Mouse (Mus musculus) myocyte (in vitro differentiated cells): ENCODE measurements around the gene Gm20431. TPM values are rescaled to one million over a fixed set of nuclear protein-coding genes. Genes with fewer than 3 reads are reported as not detected.

Source experiments
- H3K27me3 ChIP-seq: one replicate; pipeline ENCODE4 v1.6.1; 2011; ENCODE audit not compliant: control insufficient read depth, insufficient read depth, insufficient read length
- H3K36me3 ChIP-seq: one replicate; pipeline ENCODE4 v1.6.1; 2011; ENCODE audit not compliant: control insufficient read depth, insufficient read depth
- H3K4me2 ChIP-seq: one replicate; pipeline ENCODE4 v1.6.1; 2011; ENCODE audit warnings: low read depth, control low read depth
- H3K4me3 ChIP-seq: one replicate; pipeline ENCODE4 v1.5.1; 2011; ENCODE audit warnings: mild to moderate bottlenecking, control low read depth, moderate library complexity
- H3K79me2 ChIP-seq: one replicate; pipeline ENCODE4 v1.6.1; 2011; ENCODE audit not compliant: control insufficient read depth, insufficient read depth
- H3ac ChIP-seq: one replicate; pipeline ENCODE4 v1.6.1; 2011; ENCODE audit not compliant: control insufficient read depth, insufficient read length
- CEBPB ChIP-seq: IDR thresholded peaks from 2 replicates; pipeline ENCODE4 v1.6.1; 2011; ENCODE audit warnings: mild to moderate bottlenecking, moderate library complexity; ENCODE audit not compliant: poor library complexity, insufficient read depth, severe bottlenecking
- E2F4 ChIP-seq: IDR thresholded peaks from one replicate; pipeline ENCODE4 v1.6.1; 2011; ENCODE audit warnings: mild to moderate bottlenecking, control low read depth, moderate library complexity; ENCODE audit not compliant: insufficient read depth
- MAX ChIP-seq: IDR thresholded peaks from one replicate; pipeline ENCODE4 v1.6.1; 2011; ENCODE audit warnings: low read depth, mild to moderate bottlenecking, control low read depth
- MYOD1 ChIP-seq, 3 experiments: IDR thresholded peaks; one replicate each; pipeline ENCODE4 v1.6.1; 2011; ENCODE audit warnings: control low read depth in 2 of 3, low read depth in 2 of 3, mild to moderate bottlenecking in 2 of 3, moderate library complexity in 1 of 3; ENCODE audit not compliant: insufficient read length in 2 of 3, control insufficient read depth in 1 of 3
- MYOG ChIP-seq, 3 experiments: IDR thresholded peaks; one replicate each; pipeline ENCODE4 v1.6.1; 2011; ENCODE audit warnings: control low read depth in 2 of 3, low read depth in 2 of 3, mild to moderate bottlenecking in 2 of 3; ENCODE audit not compliant: insufficient read length in 2 of 3, control insufficient read depth in 1 of 3, insufficient read depth in 1 of 3
- POLR2A ChIP-seq: IDR thresholded peaks from one replicate; pipeline ENCODE4 v1.6.1; 2011; ENCODE audit warnings: low read depth, mild to moderate bottlenecking, control low read depth, moderate library complexity; ENCODE audit not compliant: insufficient read length
- POLR2AphosphoS2 ChIP-seq: IDR thresholded peaks from one replicate; pipeline ENCODE4 v1.6.1; 2011; ENCODE audit warnings: low read depth, control low read depth; ENCODE audit not compliant: insufficient read length
- REST ChIP-seq: IDR thresholded peaks from one replicate; pipeline ENCODE4 v1.6.1; 2011; ENCODE audit warnings: mild to moderate bottlenecking, control low read depth, moderate library complexity; ENCODE audit not compliant: insufficient read depth, insufficient read length
- SRF ChIP-seq: IDR thresholded peaks from one replicate; pipeline ENCODE4 v1.6.1; 2011; ENCODE audit warnings: low read depth; ENCODE audit not compliant: control insufficient read depth, insufficient read length
- TCF12 ChIP-seq: IDR thresholded peaks from one replicate; pipeline ENCODE4 v1.6.1; 2011; ENCODE audit warnings: mild to moderate bottlenecking, control low read depth; ENCODE audit not compliant: poor library complexity, insufficient read depth, severe bottlenecking
- TCF3 ChIP-seq: IDR thresholded peaks from one replicate; pipeline ENCODE4 v1.6.1; 2011; ENCODE audit warnings: low read depth, control low read depth; ENCODE audit not compliant: insufficient read length
- USF1 ChIP-seq: IDR thresholded peaks from one replicate; pipeline ENCODE4 v1.6.1; 2011; ENCODE audit warnings: low read depth, mild to moderate bottlenecking, control low read depth, moderate library complexity
- polyA plus RNA-seq: library from polyadenylated mRNA; unstranded; fragments of >200 nt; fragmentation: generic; extraction: Trizol; gene quantifications from one replicate; pipeline ENCODE4 v1.2.1, GENCODE M21; 2012; ENCODE audit warnings: missing spikeins

Gene Gm20431
- polyA plus RNA-seq, 1 experiment, result 9.2 TPM

DNA sequence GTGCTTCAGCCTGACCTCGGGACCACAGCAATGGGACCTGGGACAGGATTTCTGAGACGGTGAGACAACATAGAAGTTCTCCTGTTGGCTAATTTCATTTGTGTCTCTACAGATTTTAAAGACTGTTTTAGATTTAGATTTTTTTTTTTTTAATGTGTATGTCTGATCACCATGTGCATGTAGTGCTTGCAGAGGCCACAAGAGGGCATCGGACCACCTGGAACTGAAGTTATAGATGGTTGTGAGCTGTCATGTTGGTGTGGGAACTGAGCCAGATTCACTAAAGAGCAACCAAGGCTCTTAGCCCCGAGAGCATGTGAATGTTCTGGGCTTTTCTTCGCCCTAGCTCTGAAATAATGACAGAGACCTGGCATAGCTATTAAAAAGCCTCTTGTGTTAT, 19.4 kb upstream of the Gm20431 start:
- Histone ChIP-seq H3K4me2 (no peak overlapping the region), H3K27me3 (no peaks in the 10 kb centered on the region), H3K79me2 (no peaks in the 10 kb centered on the region), H3K4me3 (no peak overlapping the region), H3K36me3 (no peaks in the 10 kb centered on the region), H3ac (no peak overlapping the region)
- TF ChIP-seq REST (no peak), MYOG (IDR thresholded peaks at IDR 0.05; ENCODE audit: control insufficient read depth in 1 of 3, insufficient read depth in 1 of 3, insufficient read length in 2 of 3, low read depth in 2 of 3) (no peak), MAX (no peak), TCF3 (no peak), POLR2A (no peak), USF1 (no peak), CEBPB (no peak)

DNA sequence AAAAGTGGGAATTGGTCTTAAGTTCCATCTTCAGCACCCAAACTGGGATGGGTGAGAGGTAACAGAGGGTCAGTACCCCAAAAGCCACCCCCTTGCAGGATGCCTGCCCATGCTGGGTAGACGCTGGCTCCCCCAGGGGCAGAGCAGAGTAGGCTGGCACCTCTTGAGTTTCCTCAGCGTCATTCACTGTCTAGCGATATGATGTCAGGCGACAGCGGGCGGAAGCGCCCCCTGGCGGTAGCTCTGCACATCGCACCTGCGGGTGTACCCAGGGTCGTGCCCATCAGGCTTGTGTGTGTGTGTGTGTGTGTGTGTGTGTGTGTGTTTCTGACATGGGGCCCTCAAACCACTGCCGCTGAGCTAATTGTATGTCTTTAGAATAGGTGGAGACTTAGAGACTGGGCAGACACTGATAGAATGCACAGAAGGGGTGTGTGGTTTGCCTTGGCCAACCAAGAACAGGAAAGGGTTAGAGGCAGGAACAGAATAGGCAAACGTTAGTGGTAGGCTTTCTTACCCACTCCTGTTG, 18.7 kb upstream of the Gm20431 start:
- H3K4me2 ChIP-seq, result no peak overlapping the region
- H3ac ChIP-seq, result no peak overlapping the region

DNA sequence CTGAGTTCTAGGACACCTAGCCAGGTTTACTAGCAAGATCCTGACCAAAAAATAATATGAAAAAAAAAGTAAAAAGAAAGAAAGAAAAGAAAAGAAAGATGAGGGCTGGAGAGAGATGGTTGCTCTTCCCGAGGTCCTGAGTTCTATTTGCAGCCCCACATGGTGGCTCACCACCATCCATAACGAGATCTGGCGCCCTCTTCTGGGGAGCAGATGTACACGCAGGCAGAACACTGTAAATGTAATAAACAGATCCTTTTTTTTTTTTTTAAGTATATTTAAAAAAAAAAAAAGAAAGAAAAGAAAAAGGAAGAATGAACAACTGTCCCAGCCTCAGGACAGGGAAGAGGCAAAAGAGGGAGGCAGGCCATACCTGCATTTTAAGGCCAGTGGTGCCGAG, 17.3 kb upstream of the Gm20431 start:
- Histone ChIP-seq H3K27me3 (no peaks in the 10 kb centered on the region), H3ac (no peak overlapping the region), H3K4me3 (no peak overlapping the region), H3K4me2 (no peak overlapping the region), H3K79me2 (no peaks in the 10 kb centered on the region), H3K36me3 (no peaks in the 10 kb centered on the region)
- TF ChIP-seq TCF3, result no peak
- no peak for TF ChIP-seq TCF12
- no peak for TF ChIP-seq CEBPB
- TF ChIP-seq POLR2AphosphoS2, result no peak
- TF ChIP-seq MYOD1 (IDR thresholded peaks at IDR 0.05; ENCODE audit: control insufficient read depth in 1 of 3, insufficient read length in 2 of 3, low read depth in 2 of 3), result no peak
- TF ChIP-seq USF1, result no peak
- TF ChIP-seq REST, result no peak
- no peak for TF ChIP-seq POLR2A
- TF ChIP-seq E2F4, result no peak
- no peak for TF ChIP-seq MAX
- no peak for TF ChIP-seq SRF
- TF ChIP-seq MYOG (IDR thresholded peaks at IDR 0.05; ENCODE audit: control insufficient read depth in 1 of 3, insufficient read depth in 1 of 3, insufficient read length in 2 of 3, low read depth in 2 of 3), result no peak

More for the DNA sequence above, 18.7 kb upstream of the Gm20431 start:
- Histone ChIP-seq H3K79me2 (no peaks in the 10 kb centered on the region), H3K4me3 (no peak overlapping the region), H3K27me3 (no peaks in the 10 kb centered on the region), H3K36me3 (no peaks in the 10 kb centered on the region)
- peak in 1 of 3 experiments; percentile 42 for TF ChIP-seq MYOG (IDR thresholded peaks at IDR 0.05; ENCODE audit: control insufficient read depth in 1 of 3, insufficient read depth in 1 of 3, insufficient read length in 2 of 3, low read depth in 2 of 3)
- peak in 2 of 3 experiments; percentile 50 to 65 for TF ChIP-seq MYOD1 (IDR thresholded peaks at IDR 0.05; ENCODE audit: control insufficient read depth in 1 of 3, insufficient read length in 2 of 3, low read depth in 2 of 3)
- TF ChIP-seq POLR2AphosphoS2, result peak; percentile 58
- no peak for TF ChIP-seq CEBPB
- no peak for TF ChIP-seq TCF12

DNA sequence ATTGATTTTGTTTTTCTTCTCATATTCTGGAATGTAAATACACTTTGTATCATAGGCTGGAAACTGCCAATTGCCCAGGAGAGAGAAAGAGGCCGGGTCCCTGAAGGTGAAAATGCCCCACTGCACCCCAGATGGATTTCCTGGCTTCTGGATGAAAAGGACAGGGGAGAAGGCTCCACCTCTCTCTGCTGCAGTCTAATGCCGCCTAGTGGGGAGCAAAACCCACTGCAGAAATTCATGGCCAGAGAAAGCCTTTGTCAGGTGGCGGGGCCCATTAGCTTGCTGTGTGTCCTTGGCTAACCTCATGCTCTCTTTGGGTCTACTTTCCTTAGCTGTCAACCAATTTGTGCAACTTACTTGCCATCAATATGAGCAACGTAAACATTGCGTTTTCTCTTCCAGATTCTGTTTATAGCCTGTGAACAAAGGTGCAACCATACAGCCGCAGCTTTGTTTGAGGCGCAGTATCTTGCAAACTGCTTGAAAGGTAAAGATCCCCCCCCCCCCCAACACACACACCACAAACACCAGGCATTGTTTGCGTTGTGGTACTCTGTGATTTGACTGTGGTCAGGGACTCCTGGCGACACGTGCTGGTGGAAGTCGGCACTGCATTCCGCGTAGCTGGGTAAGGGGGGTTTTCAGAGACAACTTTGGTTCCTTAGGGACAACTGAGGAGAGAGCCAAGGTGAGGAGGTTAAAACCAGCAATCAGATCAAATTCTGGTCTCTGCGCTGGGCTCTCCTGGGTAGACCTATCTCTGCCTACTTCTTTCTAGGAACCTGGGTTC, 14.0 kb upstream of the Gm20431 start:
- TF ChIP-seq MAX (no peak), MYOG (IDR thresholded peaks at IDR 0.05; ENCODE audit: control insufficient read depth in 1 of 3, insufficient read depth in 1 of 3, insufficient read length in 2 of 3, low read depth in 2 of 3) (no peak), POLR2A (no peak), SRF (no peak), TCF12 (no peak), CEBPB (no peak), E2F4 (no peak), USF1 (no peak), POLR2AphosphoS2 (no peak), REST (no peak), TCF3 (no peak), MYOD1 (IDR thresholded peaks at IDR 0.05; ENCODE audit: control insufficient read depth in 1 of 3, insufficient read length in 2 of 3, low read depth in 2 of 3) (no peak)
- H3ac ChIP-seq, result no peak overlapping the region
- no peaks in the 10 kb centered on the region for H3K27me3 ChIP-seq
- no peak overlapping the region for H3K4me3 ChIP-seq
- H3K36me3 ChIP-seq, result no peaks in the 10 kb centered on the region
- no peaks in the 10 kb centered on the region for H3K79me2 ChIP-seq
- H3K4me2 ChIP-seq, result no peak overlapping the region
